Mouse (Mus musculus) small intestine, adult 2 months (tissue): ENCODE results near the gene Rps25. TPM values are rescaled to one million over a fixed set of nuclear protein-coding genes. Genes with fewer than 3 reads are reported as not detected.
"Not testable (repeated sequence)": the region's sequence is repeated elsewhere in the genome, so short reads cannot be mapped to it uniquely, and the experiment has no call there.

ENCODE experiments used
- H3K27ac ChIP-seq: fragments of 200-500 bp; 2 replicates; pipeline ENCODE4 v1.5.1; 2012; ENCODE audit warnings: low read depth, low read length, control low read depth, inconsistent platforms; ENCODE audit not compliant: insufficient read depth
- H3K27me3 ChIP-seq: fragments of 200-500 bp; 2 replicates; pipeline ENCODE4 v1.6.1; 2012; ENCODE audit warnings: mild to moderate bottlenecking, moderate library complexity, low read length, inconsistent platforms; ENCODE audit not compliant: control insufficient read depth, insufficient read depth
- H3K36me3 ChIP-seq: fragments of 200-500 bp; 2 replicates; pipeline ENCODE4 v1.6.1; 2012; ENCODE audit warnings: mild to moderate bottlenecking, low read length, control low read depth, inconsistent platforms; ENCODE audit not compliant: control insufficient read depth, insufficient read depth
- H3K4me1 ChIP-seq: fragments of 200-500 bp; 2 replicates; pipeline ENCODE4 v1.6.1; 2012; ENCODE audit warnings: low read length, inconsistent platforms, mixed read lengths; ENCODE audit not compliant: control insufficient read depth, insufficient read depth, insufficient read length
- H3K4me3 ChIP-seq: fragments of 200-500 bp; 2 replicates; pipeline ENCODE4 v1.5.1; 2012; ENCODE audit warnings: low read depth, mild to moderate bottlenecking, control low read depth, inconsistent platforms, low read length, moderate library complexity
- CTCF ChIP-seq: fragments of 200-500 bp; IDR thresholded peaks from 2 replicates; pipeline ENCODE4 v1.5.1; 2012; ENCODE audit warnings: low read depth, mild to moderate bottlenecking, control low read depth, inconsistent platforms, low read length, moderate library complexity, mixed read lengths; ENCODE audit not compliant: insufficient replicate concordance, insufficient read length; ENCODE audit errors: extremely low read depth
- POLR2A ChIP-seq: fragments of 200-500 bp; IDR thresholded peaks from 2 replicates; pipeline ENCODE4 v1.6.1; 2012; ENCODE audit warnings: low read depth, mild to moderate bottlenecking, control low read depth, inconsistent platforms, low read length, moderate library complexity
- WGBS: fragments of 180-500 bp; shearing (Covaris S2); methylation state at CpG from one replicate; pipeline ENCODE4 v1.1.7; 2018; 5-methylcytosine and 5-hydroxymethylcytosine counted together
- polyA plus RNA-seq: library from polyadenylated mRNA; depleted of rRNA; stranded (reverse); fragments of >200 nt; gene quantifications from 2 replicates; pipeline ENCODE4 v1.2.3, GENCODE M21; 2012

The Rps25 gene
- polyA plus RNA-seq, 1 experiment: 48.3 TPM

DNA sequence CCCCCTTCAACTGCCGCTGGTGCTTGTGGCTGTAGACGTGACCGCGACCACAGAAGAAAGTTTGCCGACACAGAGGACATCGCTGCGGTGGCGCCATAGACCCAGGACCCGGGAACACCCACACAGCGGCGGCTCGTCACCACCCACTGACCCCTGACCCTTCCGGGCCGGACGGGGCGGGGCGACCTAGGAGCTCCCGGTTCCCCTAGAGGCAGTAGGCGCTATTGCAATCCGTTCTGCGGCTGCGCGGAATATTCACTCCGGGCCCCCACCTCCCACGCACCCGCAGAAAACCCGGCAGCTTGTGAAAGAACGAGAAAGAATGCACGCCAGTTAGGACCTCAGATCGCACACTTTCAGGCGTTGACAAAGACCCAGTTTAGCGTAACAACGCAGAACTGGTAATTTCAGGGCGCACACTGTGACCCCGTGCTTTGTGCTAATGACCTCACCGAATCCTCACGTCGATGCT lies 11.0 kb downstream of the Rps25 start:
- Histone ChIP-seq H3K27me3 (no peaks in the 10 kb centered on the region), H3K36me3 (peaks cover 12% of the 10 kb centered on the region), H3K4me1 (peaks cover 2% of the 10 kb centered on the region; the same call in 1 of the 2 replicates), H3K4me3 (peak overlapping the region; percentile 87), H3K27ac (peak overlapping the region; percentile 35)
- peak; percentile 47; the same call in 1 of the 2 replicates for TF ChIP-seq POLR2A
- peak; percentile 74 for TF ChIP-seq CTCF
- under 1% methylated on average over 38 of the region's 38 CpGs for WGBS

- H3K4me1 ChIP-seq: peaks cover 2% of the 10 kb centered on the region; the same call in 1 of the 2 replicates
- WGBS: 72% methylated on average over 14 of the region's 14 CpGs
- TF ChIP-seq CTCF (no peak), POLR2A (no peak)
Observed at GRCm38 (mm10) chr9:44418519-44419385, 11.8 kb downstream of the Rps25 start, which contains the start of gene Ccdc84. TSS of gene Ccdc84 (minus strand) at chr9:44418569.

DNA sequence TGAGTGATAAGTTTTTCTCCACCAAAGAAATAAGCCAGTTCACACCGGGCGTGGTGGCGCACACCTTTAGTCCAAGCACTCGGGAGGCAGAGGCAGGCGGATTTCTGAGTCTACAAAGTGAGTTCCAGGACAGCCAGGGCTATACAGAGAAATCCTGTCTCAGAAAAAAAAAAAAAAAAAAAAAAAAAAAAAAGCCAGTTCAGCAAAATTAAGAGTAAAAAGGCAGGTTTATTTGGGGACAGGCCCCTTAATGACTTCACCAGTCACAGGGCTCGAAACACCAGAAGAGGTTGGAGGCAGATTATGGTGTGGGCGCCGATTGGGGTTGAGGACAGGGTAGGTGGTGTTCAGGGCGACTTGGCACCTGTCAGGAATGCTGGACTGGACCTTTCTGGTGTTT lies 12.8 kb downstream of the Rps25 start:
- 92% methylated on average over 9 of the region's 9 CpGs for WGBS

More at GRCm38 (mm10) chr9:44418519-44419385, 11.8 kb downstream of the Rps25 start, which contains the start of gene Ccdc84:
- Histone ChIP-seq H3K4me3 (peak within 1 kb of the TSS; percentile 87), H3K27me3 (no peaks in the 10 kb centered on the region), H3K36me3 (0 out of 2 replicates have a peak, but pooled peaks cover 8% of the 10 kb centered on the region), H3K27ac (peak within 1 kb of the TSS; percentile 35)

GRCm38 (mm10) chr9:44420280-44420898 lies 13.4 kb downstream of the Rps25 start:
- Histone ChIP-seq H3K36me3 (0 out of 2 replicates have a peak, but pooled peaks cover 2% of the 10 kb centered on the region), H3K4me1 (peaks cover 2% of the 10 kb centered on the region; the same call in 1 of the 2 replicates), H3K27ac (no peak overlapping the region), H3K4me3 (no peak overlapping the region), H3K27me3 (no peaks in the 10 kb centered on the region)
- TF ChIP-seq CTCF: no peak
- TF ChIP-seq POLR2A: no peak
- 66% methylated on average over 5 of the region's 5 CpGs for WGBS

More for the DNA sequence above, 12.8 kb downstream of the Rps25 start:
- not testable (repeated sequence) for H3K27ac ChIP-seq, H3K4me3 ChIP-seq, H3K36me3 ChIP-seq, H3K27me3 ChIP-seq, H3K4me1 ChIP-seq

DNA sequence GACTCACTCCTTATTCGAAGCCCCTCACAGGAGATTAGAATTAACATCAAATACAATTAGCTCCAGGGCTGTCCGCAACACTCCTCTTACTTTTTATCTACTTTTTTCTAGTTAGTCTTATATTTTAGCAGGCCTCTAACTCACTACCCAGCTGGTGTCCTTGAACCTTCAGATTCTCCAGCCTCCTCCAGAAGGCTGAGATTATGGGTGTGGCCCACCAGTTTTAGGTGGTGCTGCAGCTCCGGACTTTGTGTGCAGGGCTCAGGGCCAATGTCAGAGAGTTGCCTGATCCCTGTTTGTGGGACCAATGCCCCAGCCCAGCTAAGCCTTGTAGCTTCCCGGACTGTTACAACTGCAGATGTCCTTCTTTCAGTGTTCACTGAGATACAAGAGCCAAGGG lies 16.6 kb downstream of the Rps25 start:
- H3K36me3 ChIP-seq: no peaks in the 10 kb centered on the region
- H3K27me3 ChIP-seq: no peaks in the 10 kb centered on the region
- no peaks in the 10 kb centered on the region for H3K4me1 ChIP-seq
- WGBS: 54% methylated on average over 4 of the region's 4 CpGs
- no peak overlapping the region for H3K27ac ChIP-seq
- no peak for TF ChIP-seq POLR2A
- no peak for TF ChIP-seq CTCF
- H3K4me3 ChIP-seq: no peak overlapping the region

GRCm38 (mm10) chr9:44432577-44433185 lies 25.7 kb downstream of the Rps25 start:
- no peak overlapping the region for H3K27ac ChIP-seq
- H3K4me3 ChIP-seq: no peak overlapping the region
- H3K27me3 ChIP-seq: no peaks in the 10 kb centered on the region
- no peaks in the 10 kb centered on the region for H3K4me1 ChIP-seq
- H3K36me3 ChIP-seq: no peaks in the 10 kb centered on the region
- WGBS: 40% methylated on average over 5 of the region's 5 CpGs
- TF ChIP-seq POLR2A (no peak), CTCF (no peak)
